Mouse (Mus musculus) ES-E14 (cell line): ENCODE results near the gene Lmo2. TPM values are rescaled to one million over a fixed set of nuclear protein-coding genes. Genes with fewer than 3 reads are reported as not detected.

Experiments
- DNase-seq: peaks from one replicate; pipeline ENCODE4 v3.0.0-alpha.2; 2013; ENCODE audit warnings: low read depth, low spot score
- H3K27ac ChIP-seq: 2 replicates; pipeline ENCODE4 v1.5.1; 2012; ENCODE audit warnings: low read depth, mild to moderate bottlenecking, low read length, moderate library complexity, mixed read lengths; ENCODE audit not compliant: poor library complexity, insufficient read depth, severe bottlenecking
- H3K36me3 ChIP-seq: 2 replicates; pipeline ENCODE4 v1.6.1; 2012; ENCODE audit warnings: mild to moderate bottlenecking, low read length, moderate library complexity, mixed read lengths; ENCODE audit not compliant: control insufficient read depth, poor library complexity, insufficient read depth, severe bottlenecking
- H3K4me1 ChIP-seq, 2 experiments: fragments of 150-350 bp in 1 of 2; sonication (generic) in 1 of 2; 2 replicates each; pipeline ENCODE4 v1.6.1; 2012; ENCODE audit warnings: low read length in 2 of 2, mild to moderate bottlenecking in 1 of 2, mixed read lengths in 1 of 2; ENCODE audit not compliant: control insufficient read depth in 2 of 2, insufficient read depth in 2 of 2, poor library complexity in 1 of 2
- H3K4me3 ChIP-seq, 2 experiments: fragments of 150-350 bp in 1 of 2; sonication (generic) in 1 of 2; 2 replicates each; pipeline ENCODE4 v1.5.1; 2012; ENCODE audit warnings: low read length in 2 of 2, low read depth in 1 of 2, mild to moderate bottlenecking in 1 of 2, mixed read lengths in 1 of 2; ENCODE audit not compliant: insufficient read depth in 1 of 2, poor library complexity in 1 of 2, severe bottlenecking in 1 of 2
- H3K9ac ChIP-seq: 2 replicates; pipeline ENCODE4 v1.6.1; 2012; ENCODE audit warnings: low read depth, mild to moderate bottlenecking, low read length, mixed read lengths; ENCODE audit not compliant: poor library complexity, insufficient read depth, severe bottlenecking
- H3K9me3 ChIP-seq: fragments of 150-350 bp; sonication (generic); 2 replicates; pipeline ENCODE4 v1.6.1; 2012; ENCODE audit warnings: low read depth, mild to moderate bottlenecking, low read length; ENCODE audit not compliant: control insufficient read depth, insufficient read depth
- CHD2 ChIP-seq: IDR thresholded peaks from 2 replicates; pipeline ENCODE4 v1.6.1; 2014; ENCODE audit warnings: mild to moderate bottlenecking, low read depth, low read length, inconsistent platforms
- HCFC1 ChIP-seq: IDR thresholded peaks from 2 replicates; pipeline ENCODE4 v1.6.1; 2012; ENCODE audit warnings: low read length, inconsistent platforms, borderline replicate concordance; ENCODE audit not compliant: insufficient read depth
- MAFK ChIP-seq: IDR thresholded peaks from 2 replicates; pipeline ENCODE4 v1.6.1; 2014; ENCODE audit warnings: mild to moderate bottlenecking, low read depth, low read length, inconsistent platforms; ENCODE audit not compliant: insufficient read depth
- ZC3H11A ChIP-seq: IDR thresholded peaks from 2 replicates; pipeline ENCODE4 v1.6.1; 2012; ENCODE audit warnings: low read depth, mild to moderate bottlenecking, inconsistent platforms, low read length, borderline replicate concordance
- ZNF384 ChIP-seq: IDR thresholded peaks from 2 replicates; pipeline ENCODE4 v1.6.1; 2012; ENCODE audit warnings: low read depth, low read length, inconsistent platforms
- in situ Hi-C, 2 experiments: fragments of 600-800 bp; cut with MboI; formaldehyde crosslinking; loops; one replicate each; pipeline ENCODE4 v1.15.1; 2025; ENCODE audit warnings: low sequenced_read_pairs in 2 of 2, inconsistent platforms in 1 of 2; ENCODE audit not compliant: unreplicated experiment in 2 of 2
- total RNA-seq: library from RNA; depleted of rRNA; stranded (reverse); fragments of 300-350 nt; gene quantifications from 2 replicates; pipeline ENCODE4 v1.2.3, GENCODE M21; 2012; rRNA removed

The Lmo2 gene
- total RNA-seq: 0.76 and 1.4 TPM in 2 replicates

DNA sequence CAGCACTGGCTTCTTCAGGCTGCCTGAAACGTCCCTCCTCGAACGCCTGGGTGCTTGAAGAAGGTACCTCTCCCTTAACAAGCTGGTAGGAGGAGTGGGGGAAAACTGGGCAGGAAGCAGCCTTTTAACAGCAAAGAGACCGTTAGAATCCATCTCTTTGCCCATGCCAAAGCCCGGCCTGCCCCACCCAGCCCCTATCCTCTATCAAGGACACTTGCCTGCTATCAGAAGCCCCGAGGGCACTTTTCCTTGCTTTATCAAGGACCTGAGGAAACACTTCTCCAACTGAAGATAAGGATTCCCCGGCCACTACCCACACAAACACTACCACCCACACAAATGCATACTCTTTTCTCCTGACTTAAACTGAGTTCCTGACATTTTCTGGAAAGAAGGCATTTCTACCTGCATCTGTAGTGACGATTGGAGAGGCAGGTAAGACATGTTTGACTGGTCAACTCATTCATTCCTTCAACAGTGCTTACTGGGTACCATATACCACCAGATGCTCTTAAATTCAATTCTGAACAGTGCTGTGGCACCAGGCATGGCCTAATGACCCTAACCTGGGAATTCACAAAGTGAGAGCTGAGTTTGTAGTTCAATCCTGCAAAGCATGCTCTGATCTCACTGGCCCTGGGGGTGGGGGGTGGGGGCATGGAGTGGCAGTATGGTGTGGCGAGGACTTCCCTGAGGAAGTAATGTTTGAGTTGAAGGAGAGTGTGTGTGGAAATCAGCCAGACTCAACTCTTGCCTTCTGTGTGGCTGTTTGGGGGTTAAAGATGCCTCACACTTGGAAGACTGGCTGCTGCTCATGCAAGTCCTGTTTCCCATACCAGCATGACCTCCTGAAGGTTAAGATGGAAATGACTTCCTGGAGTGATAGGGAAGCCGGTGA, at the start of gene Lmo2:
Gene Lmo2 (plus strand): TSS at position 338 of the 898 bp plus-strand sequence.
- no peaks in the 10 kb centered on the region; a peak in 1 of 4 replicates for H3K4me1 ChIP-seq
- no peak within 1 kb of the TSS for H3K9ac ChIP-seq
- H3K36me3 ChIP-seq: no peaks in the 10 kb centered on the region
- no peaks in the 10 kb centered on the region for H3K9me3 ChIP-seq
- H3K27ac ChIP-seq: no peak within 1 kb of the TSS
- DNase-seq: no peak
- TF ChIP-seq ZC3H11A (no peak), CHD2 (no peak), ZNF384 (no peak), MAFK (no peak), HCFC1 (no peak)
- in situ Hi-C loops: no loop called here
- no peak within 1 kb of the TSS for H3K4me3 ChIP-seq

DNA sequence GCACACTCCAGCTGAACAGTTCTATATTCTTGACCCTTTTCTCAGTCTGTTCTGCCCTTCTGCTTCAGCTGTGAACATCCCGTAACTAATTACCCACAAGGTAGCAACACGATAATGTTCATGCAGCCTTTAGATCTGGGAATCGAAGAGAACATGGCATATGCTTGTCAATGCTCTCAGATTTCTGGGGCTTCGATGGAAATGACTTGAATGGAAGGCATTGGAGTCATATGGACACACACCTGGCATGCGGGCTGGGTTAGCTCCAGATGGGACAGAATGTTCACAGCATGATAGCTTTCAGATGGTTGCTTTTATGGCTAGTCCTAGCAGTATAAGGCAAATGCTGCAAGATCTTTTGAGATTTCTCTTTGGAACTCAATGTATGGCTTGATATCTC, 47.2 kb upstream of the Lmo2 start:
- H3K9ac ChIP-seq: no peak overlapping the region
- no peaks in the 10 kb centered on the region for H3K36me3 ChIP-seq
- H3K4me3 ChIP-seq: no peak overlapping the region
- DNase-seq: no peak
- H3K27ac ChIP-seq: no peak overlapping the region
- no peaks in the 10 kb centered on the region for H3K9me3 ChIP-seq
- H3K4me1 ChIP-seq: peaks cover 0 to 2% of the 10 kb centered on the region in 2 experiments; a peak in 1 of 4 replicates
- in situ Hi-C loops: no loop called here
- TF ChIP-seq ZNF384: no peak
- TF ChIP-seq MAFK: no peak
- no peak for TF ChIP-seq CHD2
- no peak for TF ChIP-seq HCFC1
- no peak for TF ChIP-seq ZC3H11A

DNA sequence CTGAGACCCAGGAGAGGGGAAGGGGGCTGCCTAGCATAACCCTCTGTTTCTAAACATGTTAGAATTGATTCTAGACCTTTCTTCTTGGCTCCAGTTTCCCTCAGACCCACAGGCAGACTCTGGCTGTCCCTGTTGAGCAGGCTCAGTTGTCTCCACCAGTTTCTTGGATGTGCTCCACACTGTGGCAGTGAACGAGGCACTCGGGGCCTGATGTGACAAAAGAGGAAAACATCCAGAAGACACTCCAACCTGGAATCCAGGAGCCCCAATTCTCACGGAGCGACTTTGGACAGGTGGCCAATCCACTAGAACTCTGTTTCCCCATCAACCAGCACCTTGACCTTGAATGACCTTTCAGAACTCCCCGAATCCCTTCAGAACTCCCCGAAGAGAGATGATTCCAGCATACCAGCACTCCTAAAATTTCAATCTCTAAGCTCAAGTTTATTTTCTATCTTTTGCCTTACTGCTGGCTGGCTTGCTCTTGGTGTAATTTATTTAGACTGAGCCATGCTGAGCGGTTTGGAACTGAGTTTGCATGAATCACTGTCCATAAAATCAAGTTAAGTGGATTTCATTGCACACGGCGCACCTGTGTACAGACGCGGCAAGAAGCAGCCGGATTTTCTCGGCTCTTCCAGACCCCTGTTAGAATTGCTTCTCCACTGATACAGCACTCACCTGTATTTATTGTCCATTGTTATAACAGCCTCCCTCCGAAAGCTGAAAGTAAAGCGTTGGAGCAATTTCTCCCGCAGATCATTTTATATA, 45.1 kb upstream of the Lmo2 start:
- in situ Hi-C loops: no loop called here
- Histone ChIP-seq H3K36me3 (no peaks in the 10 kb centered on the region), H3K4me1 (no peaks in the 10 kb centered on the region), H3K27ac (no peak overlapping the region), H3K9me3 (no peaks in the 10 kb centered on the region), H3K9ac (no peak overlapping the region), H3K4me3 (no peak overlapping the region)
- TF ChIP-seq MAFK (no peak), ZC3H11A (no peak), HCFC1 (no peak), ZNF384 (no peak), CHD2 (no peak)
- DNase-seq: no peak

- no peak for TF ChIP-seq ZNF384
- no peak for TF ChIP-seq MAFK
- no peak for TF ChIP-seq HCFC1
- no peak for TF ChIP-seq CHD2
- TF ChIP-seq ZC3H11A: no peak
- no peak for DNase-seq
- H3K9me3 ChIP-seq: no peaks in the 10 kb centered on the region
- H3K27ac ChIP-seq: no peak overlapping the region
- H3K4me1 ChIP-seq: no peaks in the 10 kb centered on the region
- no peak overlapping the region for H3K9ac ChIP-seq
- H3K4me3 ChIP-seq: no peak overlapping the region
- H3K36me3 ChIP-seq: no peaks in the 10 kb centered on the region
- in situ Hi-C loops: no loop called here
Measured at GRCm38 (mm10) chr2:103913252-103913650, 44.5 kb upstream of the Lmo2 start.
